Mouse (Mus musculus): ENCODE measurements around the gene Col4a2.

Gene Col4a2

DNA sequence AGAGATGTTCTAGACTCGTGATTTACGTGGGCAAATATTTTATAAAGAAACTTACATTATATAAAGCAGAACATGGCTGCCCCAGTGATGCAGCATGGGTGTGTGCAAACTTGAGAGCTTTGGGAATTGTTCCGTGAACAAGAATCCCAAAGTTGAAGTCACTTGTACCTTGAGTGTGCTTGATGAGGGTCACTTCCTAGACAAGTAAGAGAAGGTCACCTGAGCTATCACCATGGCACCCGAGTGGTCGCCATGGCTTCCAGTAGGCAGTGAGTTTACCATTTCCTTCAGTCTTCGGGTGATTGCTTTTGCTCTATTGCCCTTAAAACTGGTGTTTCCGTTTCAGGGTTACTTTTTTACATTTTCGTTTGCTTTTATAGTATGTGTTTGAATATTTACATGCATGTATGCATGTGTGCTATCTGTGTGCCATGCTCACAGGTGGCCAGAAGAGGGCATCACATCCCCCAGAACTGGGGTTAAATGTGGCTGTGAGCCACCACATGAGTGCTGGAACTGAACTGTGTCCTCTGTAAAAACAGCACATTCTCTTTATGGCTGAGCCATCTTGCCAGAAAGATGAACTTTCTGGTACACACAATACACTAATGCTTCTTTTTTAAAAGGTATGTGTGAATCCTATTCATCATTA lies 42.3 kb downstream of the Col4a2 start:
- DNase-seq (ENCODE audit: extremely low read depth, insufficient read length, low spot score): no peak

DNA sequence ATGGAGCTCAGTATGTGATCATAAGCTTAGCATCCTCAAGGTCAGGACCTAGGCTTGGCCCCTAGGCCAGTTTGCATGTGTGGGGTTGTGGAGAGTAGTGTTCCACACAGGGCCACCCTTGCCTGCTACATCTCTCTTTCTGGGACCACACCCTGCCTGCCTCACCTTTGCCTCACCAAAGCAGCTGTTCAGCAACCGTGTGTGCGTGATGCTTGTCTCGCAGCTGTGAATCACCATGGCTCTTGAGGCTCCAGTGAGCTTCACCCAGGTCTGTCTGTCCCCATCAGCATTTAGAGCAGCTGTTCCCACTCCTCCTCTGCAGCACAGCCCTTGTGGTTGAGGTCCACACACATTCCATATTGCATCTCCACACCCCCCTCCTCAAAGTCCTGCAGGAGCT lies 43.3 kb downstream of the Col4a2 start:
- DNase-seq (ENCODE audit: extremely low read depth, insufficient read length, low spot score): no peak

- no peak for DNase-seq (ENCODE audit: extremely low read depth, insufficient read length, low spot score)
Observed at GRCm38 (mm10) chr8:11356776-11357175, 44.2 kb downstream of the Col4a2 start.

- DNase-seq (ENCODE audit: extremely low read depth, insufficient read length, low spot score): no peak
Observed at GRCm38 (mm10) chr8:11357921-11358436, 45.4 kb downstream of the Col4a2 start.

GRCm38 (mm10) chr8:11359846-11360245 lies 47.2 kb downstream of the Col4a2 start:
- DNase-seq (ENCODE audit: extremely low read depth, insufficient read length, low spot score): no peak

- DNase-seq (ENCODE audit: extremely low read depth, insufficient read length, low spot score): no peak
Observed at GRCm38 (mm10) chr8:11361546-11362277, 49.1 kb downstream of the Col4a2 start.

DNA sequence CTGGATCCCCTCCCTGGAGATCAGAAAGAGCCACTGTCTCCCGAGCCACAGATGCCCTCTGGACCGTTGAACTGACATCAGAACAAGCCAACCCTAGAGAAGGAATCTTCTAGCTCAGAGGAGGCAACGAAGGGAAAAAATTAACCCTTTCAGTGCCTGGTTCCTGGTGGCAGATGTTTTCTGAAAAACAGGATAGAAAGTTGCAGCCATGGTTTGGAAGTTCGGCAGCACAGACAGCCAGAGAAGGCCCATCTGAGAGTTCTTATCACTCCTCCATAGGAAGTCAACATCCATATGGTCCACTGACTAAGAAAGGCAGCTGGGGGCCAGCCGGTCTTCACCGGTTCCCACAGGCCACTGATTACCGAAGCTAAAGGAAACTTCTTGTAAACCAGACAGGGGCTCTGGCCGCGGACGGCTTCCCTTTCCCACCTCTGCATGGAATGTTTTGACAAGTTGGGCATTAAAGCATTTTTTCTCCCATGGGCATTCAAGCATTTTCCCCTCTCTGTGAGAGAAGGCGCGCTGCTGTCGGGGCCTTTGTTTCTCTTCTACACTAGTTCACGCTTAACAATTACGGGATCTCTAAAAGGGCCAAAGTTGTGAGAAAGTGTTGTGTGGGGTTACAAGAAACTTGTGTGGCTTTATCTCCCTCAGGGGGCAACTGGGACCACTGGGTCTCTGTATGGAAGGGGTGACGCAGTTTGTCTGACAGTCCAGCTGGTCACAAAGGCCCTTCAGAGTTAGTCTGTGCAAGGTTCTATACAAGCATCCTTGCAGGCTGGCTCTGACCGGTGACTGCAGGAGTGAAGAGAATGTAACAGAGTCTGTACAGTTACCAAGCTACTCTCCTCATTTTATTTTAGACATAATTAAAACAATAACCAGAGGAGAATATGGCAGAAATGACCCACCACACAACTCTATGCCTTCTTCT lies 49.9 kb downstream of the Col4a2 start:
- DNase-seq (ENCODE audit: extremely low read depth, insufficient read length, low spot score): no peak

GRCm38 (mm10) chr8:11363340-11364126 lies 50.9 kb downstream of the Col4a2 start:
- no peak for DNase-seq (ENCODE audit: extremely low read depth, insufficient read length, low spot score)

DNA sequence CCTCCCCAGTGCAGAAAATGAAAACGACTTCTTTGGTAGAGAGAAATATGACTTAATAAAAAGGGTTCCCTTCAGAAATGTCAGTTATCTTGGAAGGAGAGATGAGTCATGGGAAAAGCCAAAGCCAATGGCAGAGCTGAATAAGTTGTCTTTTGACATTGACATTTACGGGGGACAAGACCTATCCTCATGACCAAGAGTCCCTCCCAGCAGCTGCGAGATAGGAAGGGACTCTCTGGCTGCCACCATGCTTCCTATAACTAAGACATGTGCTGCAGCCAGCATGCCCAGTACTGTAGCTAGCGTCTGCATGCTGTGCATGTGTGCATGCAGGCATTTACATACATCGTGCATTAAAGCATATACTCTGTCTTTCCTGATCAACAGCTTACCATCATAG lies 53.6 kb downstream of the Col4a2 start:
- DNase-seq (ENCODE audit: extremely low read depth, insufficient read length, low spot score): no peak

DNA sequence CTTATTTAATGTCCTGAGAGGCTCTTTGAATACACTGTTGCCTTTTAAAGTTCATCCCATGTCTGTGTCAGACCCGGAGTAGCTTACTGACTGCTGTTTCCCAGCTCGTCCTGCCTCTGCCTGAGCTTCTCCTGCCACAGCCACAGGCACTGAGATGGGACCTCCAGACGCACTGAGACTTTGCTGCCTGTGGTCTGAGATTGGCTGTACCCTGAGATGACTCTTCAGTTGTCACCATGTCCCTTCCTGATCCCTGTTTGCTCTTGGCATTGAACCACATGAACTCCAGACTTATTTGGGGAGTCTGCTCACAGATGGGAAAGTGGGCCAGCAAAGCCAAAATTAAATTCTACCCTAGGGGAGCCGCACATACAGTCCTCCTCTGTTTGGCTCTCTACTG lies 54.1 kb downstream of the Col4a2 start:
- no peak for DNase-seq (ENCODE audit: extremely low read depth, insufficient read length, low spot score)

DNA sequence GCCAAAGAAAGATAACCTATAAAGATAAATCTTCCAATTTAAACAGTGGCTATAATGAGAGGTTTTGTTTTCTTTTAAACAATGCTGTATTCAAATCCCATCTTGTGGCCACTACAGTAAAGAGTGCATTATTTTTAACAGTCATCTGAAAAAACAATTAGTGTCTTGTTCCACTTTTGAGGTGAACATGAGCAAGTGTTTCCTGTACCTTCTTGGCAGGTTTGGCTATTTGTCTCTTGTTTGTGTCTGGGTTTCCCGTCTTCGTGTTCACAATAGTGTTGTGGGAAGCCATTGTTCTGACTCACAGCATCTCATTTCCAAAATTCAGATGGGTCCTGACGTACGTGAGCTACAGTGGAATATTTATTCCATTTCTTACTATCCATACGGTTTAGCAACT lies 55.1 kb downstream of the Col4a2 start:
- DNase-seq (ENCODE audit: extremely low read depth, insufficient read length, low spot score): no peak

GRCm38 (mm10) chr8:11369526-11370203 lies 57.1 kb downstream of the Col4a2 start:
- no peak for DNase-seq (ENCODE audit: extremely low read depth, insufficient read length, low spot score)

GRCm38 (mm10) chr8:11371347-11371746 lies 58.7 kb downstream of the Col4a2 start:
- peak; percentile 58 for DNase-seq (ENCODE audit: extremely low read depth, insufficient read length, low spot score)

DNA sequence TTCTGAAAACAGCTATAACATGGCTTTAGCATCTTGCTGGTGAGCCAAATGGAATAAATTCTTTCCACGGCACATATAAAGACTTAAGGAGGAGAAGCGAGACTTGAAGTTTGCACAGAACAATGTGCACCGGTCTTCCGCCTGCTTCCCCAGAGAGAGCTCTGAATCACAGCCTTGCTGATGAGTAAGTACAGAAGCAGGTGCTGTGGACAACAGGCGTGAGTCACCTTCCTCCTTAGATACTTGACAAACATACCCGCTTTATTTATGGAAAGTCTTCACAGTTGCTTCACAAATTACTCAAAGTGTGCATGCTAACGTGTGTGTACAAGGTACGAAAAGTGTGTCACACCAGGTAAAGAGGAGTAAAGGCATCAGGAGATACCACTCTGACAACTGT lies 59.5 kb downstream of the Col4a2 start:
- DNase-seq (ENCODE audit: extremely low read depth, insufficient read length, low spot score): peak; percentile 68

GRCm38 (mm10) chr8:11373643-11374325 lies 61.2 kb downstream of the Col4a2 start:
- no peak for DNase-seq (ENCODE audit: extremely low read depth, insufficient read length, low spot score)

DNA sequence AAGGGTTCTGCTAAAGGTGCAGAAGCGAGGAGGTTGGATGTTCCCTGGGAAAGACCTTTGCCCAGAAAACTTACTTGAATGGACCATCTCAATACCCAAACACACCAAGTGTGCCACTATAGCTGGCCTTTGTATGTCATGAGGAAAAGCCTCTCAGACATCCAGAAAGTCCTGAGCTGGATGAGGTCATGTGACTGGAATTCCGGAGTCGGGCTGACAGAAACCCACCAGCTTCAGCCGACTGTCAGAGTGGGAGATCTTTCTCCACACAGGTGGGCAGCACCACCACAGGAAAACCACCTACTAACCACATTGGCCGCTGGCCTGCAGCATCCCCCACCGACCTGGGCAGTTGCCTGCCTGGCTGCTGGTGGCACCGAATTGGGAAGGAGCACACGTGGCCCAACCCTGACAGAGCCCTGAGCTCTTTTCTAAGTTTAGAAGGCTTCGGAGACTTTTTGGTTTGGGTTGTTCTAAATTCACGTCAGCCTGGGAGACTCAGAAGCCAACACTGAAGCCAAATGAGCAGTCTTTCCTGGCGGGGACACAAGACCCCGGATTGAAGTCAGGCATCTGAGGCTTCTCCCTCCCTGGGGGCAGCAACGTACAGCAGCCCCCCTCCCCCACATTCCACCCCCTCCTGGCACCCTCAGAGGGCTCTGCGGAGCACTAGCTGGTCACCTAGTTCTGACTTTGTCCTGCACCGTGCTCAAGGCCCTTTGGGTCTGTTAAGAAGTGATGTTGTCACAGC lies 61.9 kb downstream of the Col4a2 start:
- no peak for DNase-seq (ENCODE audit: extremely low read depth, insufficient read length, low spot score)

- peak; percentile 62 for DNase-seq (ENCODE audit: extremely low read depth, insufficient read length, low spot score)
Observed at GRCm38 (mm10) chr8:11375749-11376438, 63.3 kb downstream of the Col4a2 start.
